ENCODE assay signal across 37 mouse cellular contexts in the genomic region with DNA sequence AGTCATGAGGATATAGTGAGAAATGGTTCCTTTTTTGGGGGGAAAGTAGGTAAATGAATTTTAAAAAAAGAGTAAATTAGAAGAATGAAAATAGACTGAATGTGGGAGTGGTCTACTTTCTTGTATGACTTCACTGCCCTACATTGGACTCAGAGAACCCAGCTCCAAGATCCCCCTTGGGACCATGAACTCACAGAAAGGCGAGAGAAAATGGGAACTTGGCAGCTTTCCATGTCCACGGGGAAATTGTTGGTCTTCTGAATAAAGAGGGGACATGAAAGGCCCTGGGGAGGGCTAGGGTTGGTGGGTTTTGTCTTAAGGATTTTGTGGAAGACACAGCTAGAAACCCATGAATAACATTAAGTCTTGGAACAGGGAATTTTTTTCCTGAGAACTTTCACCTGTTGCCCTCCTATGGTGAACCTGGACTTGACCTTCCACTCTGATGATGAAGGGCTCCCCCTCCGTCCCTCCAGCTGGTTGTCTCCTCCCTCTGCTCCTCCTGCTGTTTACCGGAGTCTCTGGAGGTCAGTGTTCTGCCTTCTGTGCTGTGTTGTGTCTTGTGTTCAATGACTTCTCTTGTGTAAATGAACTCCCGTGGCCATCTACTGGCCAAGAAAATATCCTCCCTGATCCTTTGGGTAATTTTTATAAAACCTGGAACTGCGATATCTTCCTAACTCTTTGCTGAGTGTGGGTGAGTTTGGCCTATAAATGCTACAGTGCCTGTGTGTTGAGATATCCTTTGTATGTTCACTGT. TPM values are rescaled to one million over a fixed set of nuclear protein-coding genes. Genes with fewer than 3 reads are reported as not detected.
DNase-seq lines count a peak whose midpoint lies in the region; ATAC-seq lines count a peak whose summit lies in the region.
"Had no signal": no experiment of that assay in that cellular context is flagged by ENCODE, and none has a peak within 500 bp of the region (broad histone marks: within the 10 kb centered on the region; RNA-seq: fewer than 3 reads in every experiment).

No protein-coding gene starts in this region.

- H3K4me3 ChIP-seq in heart, embryonic 11.5 days (ENCODE audit: low read depth, low read length): no peak overlapping the region
- 0 out of 2 replicates have a peak overlapping the region, but pooled peaks have one; percentile 10 for H3K4me3 ChIP-seq in intestine, embryonic 15.5 days (replicated peaks)
- H3K4me3 ChIP-seq: embryonic facial prominence, embryonic 13.5 days; forebrain, embryonic 10.5 days; heart, embryonic 10.5 days; limb, embryonic 12.5 days; midbrain, embryonic 10.5 days; myocyte; neural tube, embryonic 12.5 days had no signal

- DNase-seq in heart, adult 11 months: peak; percentile 89
- DNase-seq in ovary, adult 18-20 months (ENCODE audit: low spot score): peak; percentile 15
- DNase-seq in ovary, postnatal 10 days (ENCODE audit: low spot score): no peak
- peak; percentile 81 for DNase-seq in splenic B cell, adult 2 months (ENCODE audit: low read depth, low spot score)
- no peak for DNase-seq in embryo, embryonic 10 days (ENCODE audit: low spot score)
- DNase-seq in heart, postnatal 25 days (ENCODE audit: low spot score): no peak
- DNase-seq: adrenal gland, adult 2 months; cerebellum, adult 8-10 months; cerebellum, postnatal 36 days; heart, postnatal 4 days; kidney, adult 8-10 months; layer of hippocampus, adult 9-11 months; thymus, postnatal 4 days had no signal

- no peak overlapping the region for H3K4me2 ChIP-seq in heart, embryonic 11.5 days
- peak overlapping the region; percentile 42; the same call in 1 of the 2 replicates for H3K4me2 ChIP-seq in intestine, embryonic 15.5 days (replicated peaks)
- H3K4me2 ChIP-seq: embryonic facial prominence, embryonic 13.5 days; hindbrain, embryonic 14.5 days; limb, embryonic 12.5 days; neural tube, embryonic 12.5 days had no signal

- H3K9me3 ChIP-seq in heart, embryonic 11.5 days (replicated peaks; ENCODE audit: control insufficient read depth, low read length): no peaks in the 10 kb centered on the region
- H3K9me3 ChIP-seq in intestine, embryonic 15.5 days: no peaks in the 10 kb centered on the region
- H3K9me3 ChIP-seq: embryonic facial prominence, embryonic 13.5 days; forebrain, embryonic 10.5 days; heart, embryonic 10.5 days; limb, embryonic 12.5 days; midbrain, embryonic 10.5 days; neural tube, embryonic 12.5 days had no signal

- no peaks in the 10 kb centered on the region for H3K4me1 ChIP-seq in heart, embryonic 11.5 days (ENCODE audit: control insufficient read depth, insufficient read depth, low read length)
- 0 out of 2 replicates have a peak, but pooled peaks cover 3% of the 10 kb centered on the region for H3K4me1 ChIP-seq in intestine, embryonic 15.5 days (replicated peaks)
- H3K4me1 ChIP-seq: embryonic facial prominence, embryonic 13.5 days; forebrain, embryonic 10.5 days; heart, embryonic 10.5 days; limb, embryonic 12.5 days; midbrain, embryonic 10.5 days; neural tube, embryonic 12.5 days had no signal

- WGBS in heart, embryonic 11.5 days (ENCODE audit: insufficient replicate concordance): 62% methylated on average over 6 of the region's 6 CpGs
- 55% methylated on average over 6 of the region's 6 CpGs for WGBS in intestine, embryonic 15.5 days

- 0 out of 2 replicates have a peak, but pooled peaks cover 2% of the 10 kb centered on the region for H3K27me3 ChIP-seq in heart, embryonic 11.5 days (ENCODE audit: control insufficient read depth, insufficient read depth, low read length)
- H3K27me3 ChIP-seq in intestine, embryonic 15.5 days (replicated peaks): no peaks in the 10 kb centered on the region
- H3K27me3 ChIP-seq in splenic B cell, adult 2 months (ENCODE audit: control insufficient read depth, insufficient read depth, low read length, poor library complexity, severe bottlenecking): no peaks in the 10 kb centered on the region
- H3K27me3 ChIP-seq: neural tube, embryonic 12.5 days had no signal

- intact Hi-C loops in heart, postnatal 25 days (cut with DNase I): no loop called here

- no peak overlapping the region for H3K9ac ChIP-seq in heart, embryonic 11.5 days (ENCODE audit: low read depth, low read length)
- no peak overlapping the region for H3K9ac ChIP-seq in intestine, embryonic 15.5 days
- H3K9ac ChIP-seq: embryonic facial prominence, embryonic 13.5 days; hindbrain, embryonic 14.5 days; limb, embryonic 12.5 days; neural tube, embryonic 12.5 days had no signal

- no peaks in the 10 kb centered on the region for H3K36me3 ChIP-seq in heart, embryonic 11.5 days (ENCODE audit: control insufficient read depth, insufficient read depth, low read length)
- no peaks in the 10 kb centered on the region for H3K36me3 ChIP-seq in intestine, embryonic 15.5 days
- H3K36me3 ChIP-seq in splenic B cell, adult 2 months (ENCODE audit: control insufficient read depth, insufficient read depth, low read length, poor library complexity, severe bottlenecking): no peaks in the 10 kb centered on the region
- H3K36me3 ChIP-seq: embryonic facial prominence, embryonic 13.5 days; forebrain, embryonic 10.5 days; heart, embryonic 10.5 days; limb, embryonic 12.5 days; midbrain, embryonic 10.5 days; neural tube, embryonic 12.5 days had no signal

- ATAC-seq in heart, embryonic 11.5 days (replicated peaks; ENCODE audit: insufficient number of reproducible peaks, low FRiP score, low TSS enrichment): no peak
- ATAC-seq in intestine, embryonic 15.5 days: no peak
- ATAC-seq: activated CD4-positive, CD25-positive, alpha-beta regulatory T cell, adult 4 months; CD4-positive, CD25-positive, alpha-beta regulatory T cell, adult 4 months; forebrain, embryonic 16.5 days; inflammation-experienced regulatory T-cells, adult 6 months; midbrain, embryonic 16.5 days had no signal

- H3K27ac ChIP-seq in heart, embryonic 11.5 days (ENCODE audit: low read depth, low read length): no peak overlapping the region
- H3K27ac ChIP-seq in intestine, embryonic 15.5 days: no peak overlapping the region
- H3K27ac ChIP-seq: embryonic facial prominence, embryonic 13.5 days; forebrain, embryonic 10.5 days; heart, embryonic 10.5 days; hindbrain, embryonic 14.5 days; kidney, postnatal 0 days; limb, embryonic 12.5 days; macrophage; midbrain, embryonic 10.5 days; neural tube, embryonic 12.5 days had no signal

RNA-seq across cellular contexts. Expression of a gene that starts 0.7 kb away (rescaled TPM):
- not detected in 2 replicates for polyA plus RNA-seq in heart, embryonic 11.5 days (2014; fragmentation: Nextera tagmentation; extraction: Ambion mirVana)
- polyA plus RNA-seq in intestine, embryonic 15.5 days (2015; fragmentation: Nextera tagmentation; extraction: Ambion mirVana): 9.4 and 14.7 TPM in 2 replicates
- total RNA-seq in heart, postnatal 25 days (2021): not detected
- total RNA-seq: adrenal gland, adult 2 months; gastrocnemius, adult 8-10 months; heart, postnatal 4 days; left cerebral cortex, adult 18-20 months; left cerebral cortex, postnatal 25 days; liver, adult 2 months had no signal
- polyA plus RNA-seq: activated CD4-positive, CD25-positive, alpha-beta regulatory T cell, adult 4 months; adrenal gland, adult 2 months; CD4-positive, CD25-positive, alpha-beta regulatory T cell, adult 4 months; embryonic facial prominence, embryonic 13.5 days; forebrain, embryonic 10.5 days; forebrain, embryonic 16.5 days; heart, embryonic 10.5 days; hindbrain, embryonic 14.5 days; inflammation-experienced regulatory T-cells, adult 6 months; kidney, postnatal 0 days; limb, embryonic 12.5 days; liver, adult 2 months; lung, embryonic 16.5 days; macrophage; midbrain, embryonic 10.5 days; midbrain, embryonic 16.5 days; myocyte; neural tube, embryonic 12.5 days had no signal

RNA-seq across cellular contexts. Expression of a gene that starts 21.0 kb away (rescaled TPM):
- polyA plus RNA-seq in heart, embryonic 11.5 days (2014; fragmentation: Nextera tagmentation; extraction: Ambion mirVana): not detected in 2 replicates
- 0.34 and 0.59 TPM in 2 replicates for polyA plus RNA-seq in intestine, embryonic 15.5 days (2015; fragmentation: Nextera tagmentation; extraction: Ambion mirVana)
- under 1 TPM in 1 of 2 experiments, not detected in 1; 0.34 TPM for total RNA-seq in heart, postnatal 25 days (2021)
- total RNA-seq: gastrocnemius, adult 8-10 months; heart, postnatal 4 days; liver, adult 2 months had no signal
- polyA plus RNA-seq: heart, embryonic 16.5 days; myocyte had no signal

RNA-seq across cellular contexts. Expression of a gene that starts 23.0 kb away (rescaled TPM):
- not detected in 2 replicates for polyA plus RNA-seq in heart, embryonic 11.5 days (2014; fragmentation: Nextera tagmentation; extraction: Ambion mirVana)
- 3.7 and 5.0 TPM in 2 replicates for polyA plus RNA-seq in intestine, embryonic 15.5 days (2015; fragmentation: Nextera tagmentation; extraction: Ambion mirVana)
- under 1 TPM; 0.34 to 0.48 TPM for total RNA-seq in heart, postnatal 25 days (2021)
- polyA plus RNA-seq: forebrain, embryonic 10.5 days; forebrain, embryonic 16.5 days; heart, embryonic 10.5 days; hindbrain, embryonic 14.5 days; inflammation-experienced regulatory T-cells, adult 6 months; limb, embryonic 12.5 days; liver, adult 2 months; myocyte; neural tube, embryonic 12.5 days had no signal

RNA-seq across cellular contexts. Expression of a gene that starts 52.2 kb away (rescaled TPM):
- not detected in 2 replicates for polyA plus RNA-seq in heart, embryonic 11.5 days (2014; fragmentation: Nextera tagmentation; extraction: Ambion mirVana)
- not detected in 2 replicates for polyA plus RNA-seq in intestine, embryonic 15.5 days (2015; fragmentation: Nextera tagmentation; extraction: Ambion mirVana)
- not detected for total RNA-seq in heart, postnatal 25 days (2021)
- total RNA-seq: adrenal gland, adult 2 months; gastrocnemius, adult 8-10 months; heart, postnatal 4 days; left cerebral cortex, adult 18-20 months; left cerebral cortex, postnatal 25 days had no signal
- polyA plus RNA-seq: embryonic facial prominence, embryonic 13.5 days; forebrain, embryonic 10.5 days; forebrain, embryonic 16.5 days; heart, embryonic 10.5 days; kidney, postnatal 0 days; liver, embryonic 16.5 days; midbrain, embryonic 10.5 days; myocyte; neural tube, embryonic 12.5 days had no signal

Comparison
In these comparisons a context has a peak if more than half of its experiments do, and no peak if none do; other contexts are left out.
1. DNase-seq: peak in heart, adult 11 months (single experiment), ovary, adult 18-20 months (single experiment) and splenic B cell, adult 2 months (single experiment); none in ovary, postnatal 10 days (single experiment), embryo, embryonic 10 days (single experiment) and heart, postnatal 25 days (single experiment).
2. RNA of a gene that starts 0.7 kb away (polyA plus RNA-seq): 9.4 to 14.7 TPM in intestine, embryonic 15.5 days; not detected in heart, embryonic 11.5 days; every median in the first group is over 10 times any median in the second.